Mouse (Mus musculus) spleen, adult 2 months (tissue): ENCODE results near the gene Fads2.

Experiments used
- CTCF ChIP-seq: fragments of 200-500 bp; IDR thresholded peaks from 2 replicates; pipeline ENCODE4 v1.5.1; 2011; ENCODE audit warnings: mild to moderate bottlenecking, inconsistent platforms; ENCODE audit not compliant: insufficient read depth, insufficient read length, insufficient replicate concordance; ENCODE audit errors: extremely low read depth
- POLR2A ChIP-seq: fragments of 200-500 bp; IDR thresholded peaks from 2 replicates; pipeline ENCODE4 v1.6.1; 2011; ENCODE audit warnings: low read depth, low read length, inconsistent platforms

DNA sequence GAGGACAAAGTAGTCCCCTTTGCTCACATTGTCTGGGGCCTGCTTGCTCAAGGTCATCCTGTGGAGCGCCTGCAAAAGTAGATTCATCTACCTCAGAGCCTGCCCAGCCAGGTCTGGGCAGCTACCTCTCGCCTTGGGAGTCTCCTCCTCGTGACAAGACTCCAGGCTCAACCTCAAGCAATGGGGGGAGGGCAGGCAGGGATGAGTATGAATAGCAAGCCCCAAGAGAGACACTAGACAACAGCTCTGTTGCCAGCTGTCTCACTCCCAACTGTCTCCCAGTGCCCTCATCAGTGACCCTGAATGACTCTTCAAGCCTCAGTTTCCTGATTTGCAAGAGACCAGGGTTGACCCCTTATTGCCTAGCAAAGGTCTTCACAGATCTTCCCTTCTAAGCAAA lies 88.2 kb downstream of the Fads2 start:
- TF ChIP-seq POLR2A (no peak), CTCF (no peak)
